Mouse (Mus musculus) small intestine, adult 2 months (tissue): ENCODE data around the gene A630001G21Rik.

ENCODE experiments used
- CTCF ChIP-seq: fragments of 200-500 bp; IDR thresholded peaks from 2 replicates; pipeline ENCODE4 v1.5.1; 2012; ENCODE audit warnings: low read depth, mild to moderate bottlenecking, control low read depth, inconsistent platforms, low read length, moderate library complexity, mixed read lengths; ENCODE audit not compliant: insufficient replicate concordance, insufficient read length; ENCODE audit errors: extremely low read depth
- POLR2A ChIP-seq: fragments of 200-500 bp; IDR thresholded peaks from 2 replicates; pipeline ENCODE4 v1.6.1; 2012; ENCODE audit warnings: low read depth, mild to moderate bottlenecking, control low read depth, inconsistent platforms, low read length, moderate library complexity

DNA sequence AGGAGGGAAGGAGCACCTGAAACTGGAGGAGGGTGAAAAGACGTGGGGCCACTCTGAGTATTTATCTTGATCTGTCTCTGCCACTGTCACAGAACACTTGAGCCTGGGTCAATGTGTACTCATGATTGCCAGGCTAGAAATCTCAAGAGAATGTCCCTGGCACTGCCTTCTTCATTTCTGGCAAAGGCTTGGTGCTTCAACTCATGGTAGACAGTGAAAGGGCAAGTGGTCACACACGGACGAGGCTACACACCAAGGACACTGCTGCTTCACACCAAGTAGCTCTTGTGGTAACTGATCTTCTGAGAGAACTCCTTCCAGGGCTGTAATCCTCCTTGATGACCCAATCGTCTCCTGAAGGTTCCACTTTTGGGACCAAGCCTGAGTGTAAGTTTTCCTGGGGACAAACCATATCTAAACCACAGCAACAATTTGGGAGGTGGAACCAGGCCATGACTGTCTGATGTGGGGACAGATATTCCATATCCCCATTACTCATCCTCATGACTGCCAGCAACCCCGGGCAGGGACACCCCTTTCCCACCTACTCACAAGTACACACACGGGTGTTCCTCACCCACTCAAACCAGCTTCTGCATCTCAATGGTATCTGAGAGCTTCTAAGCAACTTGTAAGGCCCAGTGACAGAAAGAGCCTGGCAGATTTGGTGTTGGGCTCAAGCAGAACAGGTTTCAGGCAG lies 20.8 kb downstream of the A630001G21Rik start:
- TF ChIP-seq CTCF (no peak), POLR2A (no peak)
